Mouse (Mus musculus) erythroblast, adult 5-6 weeks (primary cell): ENCODE results near the gene Hist1h2bj. TPM values are rescaled to one million over a fixed set of nuclear protein-coding genes. Genes with fewer than 3 reads are reported as not detected.

Experiments
- ATAC-seq: replicated peaks from 2 replicates; pipeline ENCODE4 v1.8.0; 2016; ENCODE audit warnings: moderate number of reproducible peaks, mild to moderate bottlenecking, moderate TSS enrichment, inconsistent platforms; ENCODE audit not compliant: poor library complexity, low FRiP score, severe bottlenecking
- total RNA-seq, 2 experiments: library from RNA; stranded (forward) in 1 of 2; stranded (reverse) in 1 of 2; fragments of 150-400 nt in 1 of 2; fragments of 200-764, 138-1000 nt in 1 of 2; gene quantifications; 2 replicates each; pipeline versions ENCODE4 v1.2.3 to v1.2.4; 2015 to 2017; ENCODE audit warnings: low replicate concordance in 2 of 2

The Hist1h2bj gene
- total RNA-seq, 2 experiments from 2014 or later = 17.9 to 275 TPM

DNA sequence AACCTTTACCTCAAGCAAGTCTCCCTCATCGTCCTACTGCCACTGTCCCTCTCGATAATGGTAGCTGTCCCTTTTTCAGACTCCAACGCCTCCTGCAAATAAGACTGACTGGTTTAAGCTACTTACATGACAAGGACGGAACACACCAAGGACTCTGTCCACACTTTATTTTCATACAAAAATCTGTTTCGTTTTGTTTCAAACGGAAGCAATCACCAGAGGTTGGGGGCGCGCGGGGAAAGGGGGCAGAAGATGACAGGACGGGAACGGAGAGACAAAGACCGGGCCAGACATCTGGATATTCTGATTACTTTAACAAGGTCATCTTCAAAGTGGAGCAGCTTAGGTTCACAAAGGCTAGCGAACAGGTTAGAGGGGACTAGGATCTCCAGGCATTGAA lies 29.3 kb upstream of the Hist1h2bj start:
- no peak for ATAC-seq

DNA sequence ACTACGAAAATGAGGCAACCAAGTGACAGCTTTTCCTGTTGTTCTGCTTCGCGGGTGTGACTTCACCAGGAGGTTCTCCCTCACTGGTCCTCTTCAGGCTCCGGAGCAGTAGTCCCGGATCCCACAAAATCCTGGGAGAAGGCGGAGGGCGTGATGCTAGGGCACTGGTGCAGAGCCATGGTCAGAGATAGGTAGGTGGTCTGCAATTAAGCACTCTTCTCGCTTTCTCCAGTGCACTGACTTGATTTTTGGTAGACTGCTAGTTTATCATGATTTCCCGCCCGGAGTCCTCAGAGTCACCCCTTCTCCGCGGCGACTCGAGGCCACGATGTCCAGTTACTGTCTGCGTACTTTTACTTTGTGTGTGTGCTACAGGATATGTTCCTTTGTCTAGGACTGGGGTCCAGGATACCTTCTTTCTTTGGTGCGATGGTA lies 28.6 kb upstream of the Hist1h2bj start:
- ATAC-seq = no peak

- peak; percentile 86 for ATAC-seq
Measured at GRCm38 (mm10) chr13:22015479-22016450, 27.2 kb upstream of the Hist1h2bj start.

DNA sequence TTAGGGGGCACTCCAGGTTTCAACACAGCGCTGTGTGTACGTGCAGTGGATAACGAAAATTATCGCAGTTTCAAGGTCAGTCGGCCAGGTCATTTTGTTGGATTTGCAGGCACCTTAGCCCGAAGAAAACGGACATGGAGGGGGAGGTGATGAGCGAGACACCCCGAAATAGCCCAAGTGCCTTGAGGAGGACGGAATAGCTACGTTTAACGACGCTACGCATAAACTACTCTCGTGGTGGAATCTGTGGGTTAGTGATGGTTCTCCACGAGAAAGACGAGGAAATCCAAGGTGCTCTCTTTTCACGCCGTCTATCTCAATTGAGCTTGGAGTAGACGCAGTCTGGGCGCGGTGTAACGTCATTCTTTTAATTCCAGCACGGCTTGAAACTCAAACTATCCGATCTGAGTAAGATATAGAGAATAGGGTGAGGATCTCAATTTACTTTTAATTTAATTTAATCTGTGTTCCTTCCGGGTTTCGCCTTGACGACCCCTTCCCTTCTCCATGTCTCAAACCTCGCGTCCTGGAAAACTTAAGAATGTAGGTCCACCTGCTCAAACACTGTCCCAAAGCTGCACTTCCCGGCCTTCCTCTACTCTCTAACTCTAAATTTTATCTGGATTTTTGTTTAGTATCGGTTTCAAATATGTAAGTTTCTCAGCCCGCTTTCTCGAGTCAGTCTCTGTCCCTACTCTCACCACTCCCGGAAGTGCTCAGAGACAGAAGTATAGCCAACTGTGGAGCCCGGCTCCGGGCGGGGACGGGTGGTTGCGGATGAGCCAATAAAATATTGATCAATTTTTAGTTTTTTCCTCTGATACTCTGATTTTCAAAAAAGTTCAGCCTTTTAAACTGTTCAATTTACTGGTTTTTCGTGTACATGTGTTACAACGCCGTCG lies 22.8 kb upstream of the Hist1h2bj start:
- ATAC-seq = peak; percentile 54

DNA sequence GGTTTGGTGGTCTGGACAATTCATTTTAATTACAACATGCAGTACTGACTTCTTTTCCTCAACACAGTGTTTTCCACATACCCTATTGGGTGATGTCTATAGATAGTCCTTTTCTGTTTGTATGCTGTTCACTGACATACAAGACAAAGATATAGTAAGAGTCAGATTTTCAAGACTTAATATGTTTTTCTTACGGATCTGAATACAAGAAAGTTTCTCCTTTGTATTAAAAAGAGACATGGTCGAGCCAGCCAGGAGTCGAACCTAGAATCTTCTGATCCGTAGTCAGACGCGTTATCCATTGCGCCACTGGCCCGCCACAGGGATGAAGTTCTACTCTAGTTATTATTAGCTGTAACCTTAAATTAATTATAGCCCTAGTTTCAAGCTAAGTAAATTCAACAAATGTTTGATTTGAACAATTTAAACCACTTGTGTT lies 22.1 kb upstream of the Hist1h2bj start:
- ATAC-seq = peak; percentile 64

DNA sequence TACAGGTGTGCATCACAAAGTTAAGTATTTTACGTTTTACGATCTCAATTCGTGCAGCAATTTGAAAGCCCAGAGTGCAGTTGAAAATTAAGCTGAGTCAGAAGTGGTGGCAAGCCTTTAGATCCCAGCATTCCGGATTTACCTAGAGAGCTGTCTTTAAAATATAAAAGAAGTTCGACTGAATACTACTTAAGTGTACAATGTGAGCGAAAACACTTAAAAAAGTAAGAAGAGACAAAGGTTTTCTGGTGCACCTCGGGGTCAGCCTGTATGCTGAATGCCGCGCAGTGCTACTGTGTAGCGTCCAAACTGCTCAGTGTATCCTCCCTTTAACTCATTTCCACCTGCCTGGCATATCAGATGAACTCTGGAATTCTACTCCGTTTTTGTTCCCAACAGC lies 21.4 kb upstream of the Hist1h2bj start:
- ATAC-seq = peak; percentile 54

- peak; percentile 65 for ATAC-seq
Measured at GRCm38 (mm10) chr13:22022241-22022640, 20.8 kb upstream of the Hist1h2bj start.

GRCm38 (mm10) chr13:22026058-22027031 lies 16.7 kb upstream of the Hist1h2bj start:
- peak; percentile 49; the same call in 1 of the 2 replicates for ATAC-seq

- peak; percentile 90 for ATAC-seq
Measured at GRCm38 (mm10) chr13:22028673-22029460, 14.1 kb upstream of the Hist1h2bj start.

DNA sequence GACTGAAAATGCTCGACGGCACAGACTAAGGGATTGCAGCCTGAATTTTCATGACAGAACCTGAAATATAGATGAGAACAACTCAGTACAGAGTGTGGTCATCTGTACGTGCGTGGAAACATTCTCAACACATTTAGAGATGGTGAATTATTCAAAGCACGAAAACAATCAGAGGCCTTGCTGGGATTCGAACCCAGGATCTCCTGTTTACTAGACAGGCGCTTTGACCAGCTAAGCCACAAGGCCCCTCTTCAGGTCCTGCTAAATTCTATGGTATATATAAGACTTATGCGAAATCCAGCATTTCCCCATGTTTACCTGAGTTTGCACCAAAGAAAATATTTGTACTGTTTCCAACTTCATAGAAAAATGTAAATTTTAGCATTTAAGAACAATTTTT lies 13.1 kb upstream of the Hist1h2bj start:
- ATAC-seq = no peak

- no peak for ATAC-seq
Measured at GRCm38 (mm10) chr13:22030493-22030892, 12.5 kb upstream of the Hist1h2bj start.

GRCm38 (mm10) chr13:22033741-22034442 lies 9.1 kb upstream of the Hist1h2bj start:
- ATAC-seq = no peak

DNA sequence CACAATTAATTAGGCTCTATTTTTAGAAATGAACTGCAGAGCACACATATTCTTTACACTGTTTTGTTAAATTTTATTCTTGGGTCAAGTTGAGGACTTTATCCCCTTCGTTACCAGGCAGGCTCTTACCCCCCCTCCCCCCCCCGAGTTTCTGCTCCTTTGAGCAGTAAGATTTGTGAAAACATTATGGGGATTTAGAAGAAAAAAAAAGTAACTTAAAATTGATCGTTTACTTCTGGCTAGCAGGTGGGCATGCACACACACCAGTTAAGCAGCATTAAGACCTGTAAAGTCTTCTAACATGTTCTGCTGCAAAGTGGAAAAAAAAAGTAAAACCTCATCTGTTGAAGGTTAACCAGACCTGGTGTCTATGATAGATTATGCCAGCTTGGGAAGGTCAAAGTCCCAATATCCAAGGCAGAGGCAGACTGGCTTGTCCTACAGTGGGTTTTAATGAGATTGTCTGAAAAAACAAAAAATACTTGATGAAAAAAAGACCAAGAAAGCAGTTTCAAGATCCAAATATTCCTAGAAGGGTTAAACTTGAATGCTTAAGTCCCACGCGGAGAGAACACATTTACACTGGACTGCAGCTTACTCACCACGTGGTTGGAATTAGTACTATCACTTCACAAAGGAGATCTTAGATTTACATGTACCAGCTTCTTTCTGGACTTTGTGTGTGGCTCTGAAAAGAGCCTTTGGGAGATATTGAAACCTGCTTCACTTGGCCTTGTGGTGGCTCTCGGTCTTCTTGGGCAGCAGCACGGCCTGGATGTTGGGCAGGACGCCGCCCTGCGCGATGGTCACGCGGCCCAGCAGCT lies 8.4 kb upstream of the Hist1h2bj start:
- no peak for ATAC-seq

DNA sequence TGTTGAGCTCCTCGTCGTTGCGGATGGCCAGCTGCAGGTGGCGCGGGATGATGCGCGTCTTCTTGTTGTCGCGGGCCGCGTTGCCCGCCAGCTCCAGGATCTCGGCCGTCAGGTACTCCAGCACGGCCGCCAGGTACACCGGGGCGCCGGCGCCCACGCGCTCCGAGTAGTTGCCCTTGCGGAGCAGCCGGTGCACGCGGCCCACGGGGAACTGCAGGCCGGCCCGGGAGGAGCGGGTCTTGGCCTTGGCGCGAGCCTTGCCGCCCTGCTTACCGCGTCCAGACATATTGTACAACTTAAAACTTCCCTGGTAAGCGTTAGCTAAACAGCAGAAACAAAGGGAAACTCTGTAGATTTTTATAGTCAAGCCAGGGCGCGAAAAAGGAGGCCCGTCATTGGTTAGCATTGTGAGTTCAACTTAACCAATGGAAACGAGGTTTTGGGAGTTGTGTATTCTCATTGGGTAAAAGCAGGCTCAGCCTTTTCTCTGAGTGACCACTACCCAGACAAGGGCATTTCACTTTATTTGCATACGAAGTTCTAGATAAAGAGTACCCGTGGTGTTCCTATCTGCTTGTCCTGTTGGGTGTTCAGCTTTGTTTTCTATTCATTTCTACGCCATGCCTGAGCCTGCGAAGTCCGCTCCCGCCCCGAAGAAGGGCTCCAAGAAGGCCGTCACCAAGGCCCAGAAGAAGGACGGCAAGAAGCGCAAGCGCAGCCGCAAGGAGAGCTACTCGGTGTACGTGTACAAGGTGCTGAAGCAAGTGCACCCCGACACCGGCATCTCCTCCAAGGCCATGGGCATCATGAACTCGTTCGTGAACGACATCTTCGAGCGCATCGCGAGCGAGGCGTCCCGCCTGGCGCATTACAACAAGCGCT lies 7.5 kb upstream of the Hist1h2bj start, which contains the start of the genes Hist1h2ah and Hist1h2bk:
TSS of gene Hist1h2ah (minus strand) at position 302 of the 882 bp plus-strand sequence.
TSS of gene Hist1h2bk (plus strand) at position 604 of the 882 bp plus-strand sequence.
- ATAC-seq = peak; percentile 86

- ATAC-seq = peak; percentile 29
Measured at GRCm38 (mm10) chr13:22036149-22036956, 6.7 kb upstream of the Hist1h2bj start.
